Mouse (Mus musculus) G1E (cell line): Measurements from ENCODE around the gene Emc1. TPM values are rescaled to one million over a fixed set of nuclear protein-coding genes. Genes with fewer than 3 reads are reported as not detected.

Experiments used
- ATAC-seq: 2 replicates; pipeline ENCODE4 v1.8.0; 2016; ENCODE audit warnings: mild to moderate bottlenecking; ENCODE audit not compliant: insufficient number of reproducible peaks, poor library complexity, low FRiP score, severe bottlenecking; ENCODE audit errors: extremely low read depth
- DNase-seq: peaks from one replicate; pipeline ENCODE4 v3.0.0; 2012; ENCODE audit warnings: low spot score
- H3K27me3 ChIP-seq: 2 replicates; pipeline ENCODE4 v1.6.1; 2012; ENCODE audit warnings: mild to moderate bottlenecking, low read length, inconsistent platforms; ENCODE audit not compliant: insufficient read depth
- H3K36me3 ChIP-seq: replicated peaks from 2 replicates; pipeline ENCODE3; 2012; ENCODE audit warnings: mild to moderate bottlenecking, inconsistent platforms
- H3K4me1 ChIP-seq: 2 replicates; pipeline ENCODE4 v1.6.1; 2012; ENCODE audit warnings: low read depth, low read length, inconsistent platforms, mixed read lengths; ENCODE audit not compliant: insufficient read depth
- H3K4me3 ChIP-seq: 2 replicates; pipeline ENCODE4 v1.5.1; 2012; ENCODE audit warnings: low read depth, mild to moderate bottlenecking, inconsistent platforms, low read length, moderate library complexity, mixed read lengths
- H3K9me3 ChIP-seq: replicated peaks from 2 replicates; pipeline ENCODE4 v1.6.1; 2012; ENCODE audit warnings: inconsistent platforms
- CTCF ChIP-seq: IDR thresholded peaks from 2 replicates; pipeline ENCODE4 v1.5.1; 2012; ENCODE audit warnings: low read depth, low read length, inconsistent platforms, mixed read lengths
- GATA1 ChIP-seq: IDR thresholded peaks from 2 replicates; pipeline ENCODE4 v1.6.1; 2012; ENCODE audit warnings: borderline replicate concordance, low read length, inconsistent platforms, mixed read lengths
- GATA2 ChIP-seq: IDR thresholded peaks from 2 replicates; pipeline ENCODE4 v1.6.1; 2012; ENCODE audit warnings: low read depth, low read length, inconsistent platforms, borderline replicate concordance
- POLR2AphosphoS5 ChIP-seq: IDR thresholded peaks from 2 replicates; pipeline ENCODE4 v1.6.1; 2012; ENCODE audit warnings: low read depth, low read length, inconsistent platforms; ENCODE audit not compliant: insufficient replicate concordance
- TAL1 ChIP-seq: conservative IDR thresholded peaks from 2 replicates; pipeline ENCODE4 v1.6.1; 2012; ENCODE audit warnings: low read depth, low read length, inconsistent platforms, mixed read lengths
- polyA plus RNA-seq: library from polyadenylated mRNA; stranded (reverse); fragments of >175 nt; gene quantifications from 2 replicates; pipeline ENCODE4 v1.2.3, GENCODE M21; 2012
- total RNA-seq, 2 experiments: library from RNA; stranded (forward) in 1 of 2; stranded (reverse) in 1 of 2; fragments of 200-1000 nt in 1 of 2; fragments of >200 nt in 1 of 2; fragmentation: Nextera tagmentation in 1 of 2; gene quantifications; 2 replicates each; pipeline ENCODE4 v1.2.3; 2014 to 2017

Emc1 gene
- total and polyA plus RNA-seq, 3 experiments = 9.4 to 26.9 (median 20.3) TPM

GRCm38 (mm10) chr4:139368038-139368437 is 15.7 kb downstream of the Emc1 start:
- no peaks in the 10 kb centered on the region for H3K9me3 ChIP-seq
- peaks cover 100% of the 10 kb centered on the region for H3K36me3 ChIP-seq
- H3K4me3 ChIP-seq = no peak overlapping the region
- TF ChIP-seq GATA1 (no peak), GATA2 (no peak), CTCF (no peak), TAL1 (no peak), POLR2AphosphoS5 (no peak)
- peaks cover 4% of the 10 kb centered on the region; the same call in 1 of the 2 replicates for H3K4me1 ChIP-seq
- H3K27me3 ChIP-seq = no peaks in the 10 kb centered on the region
- DNase-seq (no peak), ATAC-seq (no peak)

- Histone ChIP-seq H3K36me3 (peaks cover 100% of the 10 kb centered on the region), H3K4me3 (no peak overlapping the region), H3K4me1 (peaks cover 4% of the 10 kb centered on the region), H3K27me3 (no peaks in the 10 kb centered on the region), H3K9me3 (no peaks in the 10 kb centered on the region)
- no peak for ATAC-seq
- TF ChIP-seq GATA2 (no peak), GATA1 (no peak), TAL1 (no peak), CTCF (no peak), POLR2AphosphoS5 (no peak)
- DNase-seq = no peak
Observed at GRCm38 (mm10) chr4:139373130-139373529, 20.7 kb downstream of the Emc1 start.

- H3K36me3 ChIP-seq = peaks cover 100% of the 10 kb centered on the region
- peaks cover 5% of the 10 kb centered on the region for H3K4me1 ChIP-seq
- no peak for TF ChIP-seq CTCF
- TF ChIP-seq GATA1 = no peak
- TF ChIP-seq TAL1 = no peak
- TF ChIP-seq POLR2AphosphoS5 = no peak
- no peak for TF ChIP-seq GATA2
- DNase-seq = no peak
- no peaks in the 10 kb centered on the region for H3K9me3 ChIP-seq
- no peak overlapping the region for H3K4me3 ChIP-seq
- no peak for ATAC-seq
- H3K27me3 ChIP-seq = no peaks in the 10 kb centered on the region
Observed at GRCm38 (mm10) chr4:139373531-139373930, 21.1 kb downstream of the Emc1 start.

- Histone ChIP-seq H3K36me3 (peaks cover 54% of the 10 kb centered on the region), H3K4me3 (peak overlapping the region; percentile 84), H3K9me3 (no peaks in the 10 kb centered on the region), H3K27me3 (no peaks in the 10 kb centered on the region), H3K4me1 (peaks cover 37% of the 10 kb centered on the region)
- no peak for ATAC-seq
- no peak for DNase-seq
- no peak for TF ChIP-seq TAL1
- no peak for TF ChIP-seq GATA1
- TF ChIP-seq POLR2AphosphoS5 = no peak
- no peak for TF ChIP-seq CTCF
- TF ChIP-seq GATA2 = no peak
Observed at GRCm38 (mm10) chr4:139379719-139380118, 27.3 kb downstream of the Emc1 start.

GRCm38 (mm10) chr4:139380207-139380748 is 27.9 kb downstream of the Emc1 start:
- peak; percentile 79 for ATAC-seq
- no peaks in the 10 kb centered on the region for H3K9me3 ChIP-seq
- peak overlapping the region; percentile 84 for H3K4me3 ChIP-seq
- DNase-seq = peak; percentile 94
- peaks cover 40% of the 10 kb centered on the region for H3K4me1 ChIP-seq
- H3K36me3 ChIP-seq = peaks cover 54% of the 10 kb centered on the region
- H3K27me3 ChIP-seq = no peaks in the 10 kb centered on the region
- no peak for TF ChIP-seq GATA2
- no peak for TF ChIP-seq GATA1
- no peak for TF ChIP-seq POLR2AphosphoS5
- no peak for TF ChIP-seq CTCF
- TF ChIP-seq TAL1 = no peak

GRCm38 (mm10) chr4:139380775-139381451 is 28.5 kb downstream of the Emc1 start:
- Histone ChIP-seq H3K36me3 (peaks cover 53% of the 10 kb centered on the region), H3K27me3 (no peaks in the 10 kb centered on the region), H3K4me3 (peak overlapping the region; percentile 84), H3K4me1 (peaks cover 44% of the 10 kb centered on the region), H3K9me3 (no peaks in the 10 kb centered on the region)
- ATAC-seq (peak; percentile 38), DNase-seq (peak; percentile 61)
- TF ChIP-seq CTCF (no peak), TAL1 (no peak), POLR2AphosphoS5 (no peak), GATA1 (no peak), GATA2 (no peak)

GRCm38 (mm10) chr4:139381452-139381845 is 29.1 kb downstream of the Emc1 start:
- peak overlapping the region; percentile 84 for H3K4me3 ChIP-seq
- peaks cover 48% of the 10 kb centered on the region for H3K4me1 ChIP-seq
- no peak for ATAC-seq
- TF ChIP-seq GATA2 = no peak
- no peak for TF ChIP-seq GATA1
- no peak for TF ChIP-seq POLR2AphosphoS5
- no peak for TF ChIP-seq TAL1
- TF ChIP-seq CTCF = no peak
- H3K27me3 ChIP-seq = no peaks in the 10 kb centered on the region
- no peaks in the 10 kb centered on the region for H3K9me3 ChIP-seq
- peaks cover 52% of the 10 kb centered on the region for H3K36me3 ChIP-seq
- no peak for DNase-seq
